Mouse (Mus musculus): Measurements from ENCODE around the gene Rcn2.
A peak's percentile ranks its signal among the peaks of the same experiment; 100 is the strongest.

Gene Rcn2

DNA sequence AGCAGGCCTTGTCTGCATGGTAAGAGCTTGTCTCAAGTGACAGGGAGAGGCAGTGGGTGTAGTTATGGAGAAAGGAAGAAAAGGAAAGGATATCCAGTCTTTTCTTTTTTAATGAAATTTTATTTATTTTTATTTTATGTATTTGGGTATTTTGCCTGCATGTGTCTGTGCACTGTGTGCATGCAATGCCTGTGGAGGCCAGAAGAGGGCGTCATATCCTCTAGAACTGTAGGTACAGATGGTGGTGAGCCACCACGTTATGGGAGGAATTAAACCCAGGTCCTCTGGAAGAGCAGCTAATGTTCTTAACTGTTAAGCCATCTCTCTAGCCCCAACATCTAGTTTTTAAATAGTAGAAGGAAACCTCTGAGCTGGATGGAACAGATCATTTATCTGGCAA is 50.5 kb downstream of the Rcn2 start:
- no peak for DNase-seq (ENCODE audit: low read depth in 1 of 2, low spot score in 2 of 2)

GRCm38 (mm10) chr9:56097584-56098298 is 56.1 kb downstream of the Rcn2 start:
- DNase-seq (ENCODE audit: low read depth in 1 of 2, low spot score in 2 of 2), result no peak

GRCm38 (mm10) chr9:56100041-56100522 is 58.4 kb downstream of the Rcn2 start:
- no peak for DNase-seq (ENCODE audit: low read depth in 1 of 2, low spot score in 2 of 2)

GRCm38 (mm10) chr9:56101022-56101421 is 59.4 kb downstream of the Rcn2 start:
- DNase-seq (ENCODE audit: low read depth in 1 of 2, low spot score in 2 of 2), result no peak

GRCm38 (mm10) chr9:56104921-56105320 is 63.3 kb downstream of the Rcn2 start:
- DNase-seq (ENCODE audit: low read depth in 1 of 2, low spot score in 2 of 2), result no peak

GRCm38 (mm10) chr9:56106274-56107072 is 64.8 kb downstream of the Rcn2 start:
- no peak for DNase-seq (ENCODE audit: low read depth in 1 of 2, low spot score in 2 of 2)

DNA sequence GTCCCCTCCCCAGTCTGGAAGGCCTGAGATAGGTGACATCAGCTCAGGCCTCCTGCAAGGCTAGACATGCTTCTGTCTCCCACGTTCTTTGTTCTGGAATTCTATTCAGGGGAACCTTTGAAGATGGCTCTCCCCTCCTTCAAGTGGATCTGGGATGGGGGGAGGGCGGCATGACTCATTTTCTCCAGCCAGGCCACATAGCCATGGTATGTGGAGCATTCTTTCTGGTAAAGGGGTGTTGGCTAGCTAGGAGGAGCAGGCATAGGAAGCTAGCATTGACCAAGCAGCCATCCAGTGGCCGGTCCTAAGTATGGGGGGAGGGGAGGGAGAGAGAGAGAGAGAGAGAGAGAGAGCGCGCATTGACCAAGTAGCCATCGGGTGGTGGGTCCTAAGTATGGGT is 65.9 kb downstream of the Rcn2 start:
- DNase-seq (ENCODE audit: low read depth in 1 of 2, low spot score in 2 of 2), result no peak

DNA sequence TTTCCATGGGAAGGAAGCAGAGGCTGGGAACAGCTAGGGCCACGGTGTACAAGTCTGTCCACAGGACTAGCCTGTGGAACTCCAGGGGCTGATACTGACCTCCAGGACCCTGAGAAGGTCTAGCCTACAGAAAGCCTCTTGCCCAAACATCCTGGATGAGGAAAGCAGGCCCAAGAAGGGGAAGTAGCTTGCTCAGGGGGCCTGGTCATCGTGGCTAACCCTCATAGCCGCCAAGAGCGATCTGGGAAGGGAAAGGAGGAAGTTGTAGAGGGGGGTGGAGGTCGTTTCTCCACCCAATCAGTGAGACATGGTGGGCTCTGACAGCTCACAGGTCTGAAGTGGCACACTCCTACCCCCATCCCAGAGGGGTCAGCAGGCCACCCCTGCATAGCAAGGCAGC is 66.5 kb downstream of the Rcn2 start:
- DNase-seq (ENCODE audit: low read depth in 1 of 2, low spot score in 2 of 2), result peak; percentile 67 to 70
